Mouse (Mus musculus): ENCODE measurements around the gene Tm4sf20. TPM values are rescaled to one million over a fixed set of nuclear protein-coding genes. Genes with fewer than 3 reads are reported as not detected.

Tm4sf20 gene
- polyA plus RNA-seq, 1 experiment from 2014 or later = 0.13 TPM

GRCm38 (mm10) chr1:82771022-82771586, 2.8 kb upstream of the Tm4sf20 start, which contains the start of gene Gm47791:
Gm47791 (minus strand) TSS chr1:82771243.
- 90% methylated on average over 15 of the region's 15 CpGs for WGBS
- Histone ChIP-seq H3K27me3 (ENCODE audit: insufficient read depth, poor library complexity, severe bottlenecking) (no peaks in the 10 kb centered on the region), H3K4me1 (replicated peaks) (no peaks in the 10 kb centered on the region), H3K36me3 (peaks cover 4% of the 10 kb centered on the region; the same call in 1 of the 2 replicates), H3K9me3 (no peaks in the 10 kb centered on the region), H3K4me3 (no peak within 1 kb of the TSS), H3K27ac (0 out of 2 replicates have a peak within 1 kb of the TSS, but pooled peaks have one; percentile 36)
- no peak for DNase-seq (ENCODE audit: low spot score)

DNA sequence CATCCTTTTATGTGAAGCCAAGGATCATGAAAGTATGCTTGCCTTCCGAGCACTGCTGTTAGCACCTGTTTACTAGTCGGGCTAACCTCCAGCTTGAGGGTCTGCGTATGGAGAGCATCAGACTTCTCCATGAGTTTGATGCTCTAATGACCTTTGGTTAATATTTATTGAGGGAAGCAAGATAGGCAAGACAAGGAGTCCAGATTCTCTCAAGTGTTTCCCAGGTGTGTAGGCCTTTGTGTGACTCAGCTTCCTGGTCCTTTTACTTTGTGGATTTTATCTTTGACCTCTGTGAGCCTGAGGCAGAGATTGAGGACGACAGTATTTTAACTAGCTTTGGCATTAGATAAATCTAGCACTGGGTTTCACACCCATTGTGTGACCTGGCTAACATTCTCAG, 1.6 kb downstream of the Tm4sf20 start:
- no peak for DNase-seq (ENCODE audit: low spot score)
- H3K4me1 ChIP-seq (replicated peaks) = no peaks in the 10 kb centered on the region
- H3K27ac ChIP-seq = no peak overlapping the region
- H3K27me3 ChIP-seq (ENCODE audit: insufficient read depth, poor library complexity, severe bottlenecking) = no peaks in the 10 kb centered on the region
- H3K4me3 ChIP-seq = no peak overlapping the region
- H3K36me3 ChIP-seq = peaks cover 17% of the 10 kb centered on the region
- 91% methylated on average over 4 of the region's 4 CpGs for WGBS
- H3K9me3 ChIP-seq = no peaks in the 10 kb centered on the region

- Histone ChIP-seq H3K27me3 (ENCODE audit: insufficient read depth, poor library complexity, severe bottlenecking) (no peaks in the 10 kb centered on the region), H3K4me3 (no peak overlapping the region), H3K27ac (no peak overlapping the region), H3K36me3 (peaks cover 21% of the 10 kb centered on the region), H3K9me3 (no peaks in the 10 kb centered on the region), H3K4me1 (replicated peaks) (no peaks in the 10 kb centered on the region)
- 84% methylated on average over 1 of the region's 1 CpGs for WGBS
- DNase-seq (ENCODE audit: low spot score) = no peak
These were observed 2.0 kb downstream of the Tm4sf20 start for GRCm38 (mm10) chr1:82766227-82766626.

- Histone ChIP-seq H3K4me1 (replicated peaks) (no peaks in the 10 kb centered on the region), H3K9me3 (no peaks in the 10 kb centered on the region), H3K27ac (no peak overlapping the region), H3K36me3 (peaks cover 32% of the 10 kb centered on the region), H3K27me3 (ENCODE audit: insufficient read depth, poor library complexity, severe bottlenecking) (no peaks in the 10 kb centered on the region), H3K4me3 (no peak overlapping the region)
- WGBS = 88% methylated on average over 1 of the region's 1 CpGs
- DNase-seq (ENCODE audit: low spot score) = no peak
These were observed 6.0 kb downstream of the Tm4sf20 start for GRCm38 (mm10) chr1:82762274-82762673.

GRCm38 (mm10) chr1:82761454-82762169, 6.6 kb downstream of the Tm4sf20 start:
- Histone ChIP-seq H3K4me3 (no peak overlapping the region), H3K27me3 (ENCODE audit: insufficient read depth, poor library complexity, severe bottlenecking) (no peaks in the 10 kb centered on the region), H3K4me1 (replicated peaks) (no peaks in the 10 kb centered on the region), H3K36me3 (peaks cover 38% of the 10 kb centered on the region), H3K9me3 (no peaks in the 10 kb centered on the region), H3K27ac (no peak overlapping the region)
- 92% methylated on average over 8 of the region's 8 CpGs for WGBS
- DNase-seq (ENCODE audit: low spot score) = no peak

DNA sequence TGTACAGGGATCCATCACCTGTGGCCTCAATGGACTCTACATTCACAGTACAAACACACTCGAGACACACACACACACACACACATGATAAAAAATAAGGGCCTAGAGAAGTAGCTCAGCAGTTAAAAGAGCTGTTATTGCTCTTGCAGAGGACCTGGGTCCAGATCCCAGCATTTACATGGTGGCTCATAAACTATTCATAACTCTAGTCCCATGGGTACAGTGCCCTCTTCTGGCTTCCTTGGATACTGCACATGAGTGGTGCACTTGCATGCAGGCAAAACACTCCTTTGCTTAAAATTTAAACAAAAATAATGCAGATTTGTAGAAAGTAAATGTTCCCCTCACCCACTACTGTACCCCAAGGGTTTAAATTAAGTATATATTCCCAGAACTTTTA, 8.7 kb downstream of the Tm4sf20 start:
- Histone ChIP-seq H3K9me3 (no peaks in the 10 kb centered on the region), H3K27ac (no peak overlapping the region), H3K4me1 (replicated peaks) (no peaks in the 10 kb centered on the region), H3K4me3 (no peak overlapping the region), H3K27me3 (ENCODE audit: insufficient read depth, poor library complexity, severe bottlenecking) (no peaks in the 10 kb centered on the region), H3K36me3 (peaks cover 59% of the 10 kb centered on the region)
- WGBS = 89% methylated on average over 1 of the region's 1 CpGs
- peak; percentile 10 for DNase-seq (ENCODE audit: low spot score)

DNA sequence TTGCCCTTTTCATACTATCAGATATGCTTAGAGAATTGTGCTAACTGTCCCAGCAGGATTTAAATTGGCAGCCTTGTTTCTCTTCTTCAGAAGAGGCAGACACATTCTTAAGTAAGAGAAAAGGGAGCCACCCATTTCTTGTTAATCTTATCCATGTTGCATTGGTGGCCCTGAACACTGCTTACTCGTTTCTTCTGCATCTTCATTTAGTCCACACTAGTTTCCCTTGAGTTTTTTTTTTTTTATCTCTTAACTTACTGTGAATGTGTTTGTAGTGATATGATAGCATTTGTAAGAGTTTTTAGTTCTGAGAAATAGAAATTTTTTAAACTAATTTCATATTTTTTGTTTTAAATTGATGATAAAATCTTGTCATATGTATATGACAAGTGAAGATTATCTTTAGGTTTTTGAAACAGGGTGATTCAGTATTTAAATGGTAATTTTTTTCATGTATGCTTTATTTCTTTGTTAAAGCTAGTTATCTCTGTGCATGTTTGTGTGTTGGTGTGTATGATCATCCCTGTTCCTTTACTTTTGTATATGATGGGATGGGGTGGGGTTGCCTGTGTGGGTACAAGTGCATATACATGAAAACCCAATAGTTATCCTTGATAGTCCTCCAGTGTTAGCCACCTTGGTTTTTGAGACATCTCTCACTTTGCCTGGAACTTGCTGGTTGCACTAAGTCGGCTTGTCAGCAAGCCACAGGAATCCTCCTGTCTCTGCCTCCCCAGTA, 20.4 kb downstream of the Tm4sf20 start:
- Histone ChIP-seq H3K27me3 (ENCODE audit: insufficient read depth, poor library complexity, severe bottlenecking) (no peaks in the 10 kb centered on the region), H3K27ac (no peak overlapping the region), H3K4me3 (no peak overlapping the region), H3K36me3 (peaks cover 30% of the 10 kb centered on the region), H3K4me1 (replicated peaks) (no peaks in the 10 kb centered on the region), H3K9me3 (no peaks in the 10 kb centered on the region)
- WGBS = 86% methylated on average over 2 of the region's 2 CpGs
- DNase-seq (ENCODE audit: low spot score) = no peak

- Histone ChIP-seq H3K4me3 (no peak overlapping the region), H3K36me3 (peaks cover 31% of the 10 kb centered on the region), H3K4me1 (replicated peaks) (no peaks in the 10 kb centered on the region), H3K27me3 (ENCODE audit: insufficient read depth, poor library complexity, severe bottlenecking) (no peaks in the 10 kb centered on the region), H3K27ac (no peak overlapping the region), H3K9me3 (no peaks in the 10 kb centered on the region)
- WGBS = 92% methylated on average over 4 of the region's 4 CpGs
- DNase-seq (ENCODE audit: low spot score) = no peak
These were observed 21.9 kb downstream of the Tm4sf20 start for GRCm38 (mm10) chr1:82746408-82746807.

- H3K9me3 ChIP-seq = no peaks in the 10 kb centered on the region
- H3K27me3 ChIP-seq (ENCODE audit: insufficient read depth, poor library complexity, severe bottlenecking) = no peaks in the 10 kb centered on the region
- 98% methylated on average over 3 of the region's 3 CpGs for WGBS
- no peaks in the 10 kb centered on the region for H3K4me1 ChIP-seq (replicated peaks)
- DNase-seq (ENCODE audit: low spot score) = no peak
- H3K27ac ChIP-seq = no peak overlapping the region
- H3K36me3 ChIP-seq = peaks cover 32% of the 10 kb centered on the region
- no peak overlapping the region for H3K4me3 ChIP-seq
These were observed 24.3 kb downstream of the Tm4sf20 start for GRCm38 (mm10) chr1:82743962-82744361.

GRCm38 (mm10) chr1:82741539-82741938, 26.7 kb downstream of the Tm4sf20 start:
- peaks cover 49% of the 10 kb centered on the region for H3K36me3 ChIP-seq
- H3K27me3 ChIP-seq (ENCODE audit: insufficient read depth, poor library complexity, severe bottlenecking) = no peaks in the 10 kb centered on the region
- WGBS = 89% methylated on average over 7 of the region's 7 CpGs
- no peaks in the 10 kb centered on the region for H3K9me3 ChIP-seq
- H3K27ac ChIP-seq = no peak overlapping the region
- DNase-seq (ENCODE audit: low spot score) = no peak
- no peaks in the 10 kb centered on the region for H3K4me1 ChIP-seq (replicated peaks)
- H3K4me3 ChIP-seq = no peak overlapping the region

- no peak for DNase-seq (ENCODE audit: low spot score)
- Histone ChIP-seq H3K27ac (no peak overlapping the region), H3K27me3 (ENCODE audit: insufficient read depth, poor library complexity, severe bottlenecking) (no peaks in the 10 kb centered on the region), H3K4me1 (replicated peaks) (no peaks in the 10 kb centered on the region), H3K9me3 (no peaks in the 10 kb centered on the region), H3K36me3 (peaks cover 77% of the 10 kb centered on the region), H3K4me3 (no peak overlapping the region)
- WGBS = 91% methylated on average over 1 of the region's 1 CpGs
These were observed 30.2 kb downstream of the Tm4sf20 start for GRCm38 (mm10) chr1:82738066-82738465.

- no peak overlapping the region for H3K27ac ChIP-seq
- WGBS = 88% methylated on average over 1 of the region's 1 CpGs
- no peaks in the 10 kb centered on the region for H3K4me1 ChIP-seq (replicated peaks)
- H3K9me3 ChIP-seq = no peaks in the 10 kb centered on the region
- H3K4me3 ChIP-seq = no peak overlapping the region
- H3K36me3 ChIP-seq = peaks cover 98% of the 10 kb centered on the region
- H3K27me3 ChIP-seq (ENCODE audit: insufficient read depth, poor library complexity, severe bottlenecking) = no peaks in the 10 kb centered on the region
- no peak for DNase-seq (ENCODE audit: low spot score)
These were observed 34.9 kb downstream of the Tm4sf20 start for GRCm38 (mm10) chr1:82733357-82733756.

- Histone ChIP-seq H3K27me3 (ENCODE audit: insufficient read depth, poor library complexity, severe bottlenecking) (peaks cover 17% of the 10 kb centered on the region), H3K9me3 (no peaks in the 10 kb centered on the region), H3K27ac (no peak overlapping the region), H3K4me1 (replicated peaks) (peaks cover 12% of the 10 kb centered on the region), H3K4me3 (no peak overlapping the region), H3K36me3 (peaks cover 38% of the 10 kb centered on the region)
- DNase-seq (ENCODE audit: low spot score) = no peak
- WGBS = 95% methylated on average over 5 of the region's 5 CpGs
These were observed 41.8 kb downstream of the Tm4sf20 start for GRCm38 (mm10) chr1:82726482-82726881.

Measured in hindbrain, embryonic 10.5 days (tissue).